Mouse (Mus musculus) inflammation-experienced regulatory T-cells, adult 6 months (primary cell): ENCODE measurements around the gene Krt42. TPM values are rescaled to one million over a fixed set of nuclear protein-coding genes. Genes with fewer than 3 reads are reported as not detected.
"Not testable (repeated sequence)": the region's sequence is repeated elsewhere in the genome, so short reads cannot be mapped to it uniquely, and the experiment has no call there.

ENCODE experiments used
- ATAC-seq: one replicate; pipeline ENCODE4 v1.8.0; 2017
- polyA plus RNA-seq, 3 experiments: library from polyadenylated mRNA; unstranded; fragments of 100-300 nt; shearing (Covaris generic); gene quantifications; one replicate each; pipeline ENCODE4 v1.2.1; 2017

Krt42 gene
- polyA plus RNA-seq = not detected

DNA sequence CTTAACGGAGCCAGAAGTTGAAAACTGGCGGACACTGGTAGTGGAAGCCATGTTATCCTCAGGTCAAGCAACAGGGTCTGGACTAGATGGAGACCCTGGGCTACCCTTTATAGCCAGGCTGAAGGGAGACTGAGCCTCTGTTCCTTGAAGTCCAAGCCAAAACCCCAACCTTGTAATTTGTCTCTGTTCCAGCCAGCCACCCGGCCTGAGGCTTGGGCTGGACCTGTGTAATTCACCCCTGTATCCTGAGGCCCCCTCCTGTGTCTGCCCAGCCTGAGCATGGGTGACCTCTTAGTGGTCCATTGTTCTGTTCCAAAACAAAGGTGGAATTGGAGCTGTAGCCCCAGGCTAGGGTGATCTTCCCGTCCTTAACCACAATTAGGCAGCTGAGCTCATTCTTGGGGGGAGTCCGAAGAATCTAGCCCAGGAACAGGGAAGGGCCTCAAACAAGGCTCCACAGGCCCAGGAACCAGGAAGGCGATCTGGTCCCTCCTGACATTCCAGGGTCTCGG, at the start of gene Krt42:
Gene Krt42 (minus strand): TSS at position 51 of the 512 bp plus-strand sequence.
- no peak for ATAC-seq

DNA sequence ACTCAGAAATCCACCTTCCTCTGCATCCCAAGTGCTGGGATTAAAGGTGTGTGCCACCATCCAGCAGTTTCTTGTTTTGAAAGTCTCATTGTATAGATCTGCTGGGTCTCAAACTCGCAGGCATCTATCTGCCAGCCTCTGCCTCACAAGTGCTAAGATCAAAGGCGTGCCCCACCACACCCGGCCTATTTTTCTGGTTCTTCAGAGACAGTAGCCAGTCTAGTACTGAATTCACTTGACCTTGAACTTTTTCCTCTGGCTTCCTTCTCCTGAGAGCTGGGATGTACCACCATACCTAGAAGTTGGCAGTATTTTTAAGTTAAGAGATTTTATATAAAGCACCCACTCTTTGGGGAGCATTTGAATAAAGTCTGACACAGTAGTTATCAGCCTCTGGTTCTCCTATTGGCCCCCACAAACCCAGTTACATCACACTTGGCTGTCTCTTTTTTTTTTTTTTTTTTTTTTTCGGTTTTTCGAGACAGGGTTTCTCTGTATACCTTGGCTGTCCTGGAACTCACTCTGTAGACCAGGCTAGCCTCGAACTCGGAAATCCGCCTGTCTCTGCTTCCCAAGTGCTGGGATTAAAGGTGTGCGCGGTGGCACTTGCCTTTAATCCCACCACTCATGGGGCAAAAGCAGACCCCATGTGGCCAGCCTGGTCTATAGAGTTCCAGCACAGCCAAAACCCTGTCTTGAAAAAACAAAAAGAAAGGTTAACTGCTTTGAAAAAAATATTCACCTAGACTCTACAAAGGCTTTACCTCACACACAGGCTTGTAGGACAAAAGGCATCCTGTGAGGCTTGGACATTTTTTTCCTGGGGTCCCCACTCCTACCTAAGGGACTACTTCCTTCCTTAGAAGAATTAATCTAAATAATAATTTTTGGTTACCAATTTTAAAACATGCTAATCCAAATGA, 49.1 kb upstream of the Krt42 start:
- no peak for ATAC-seq

- no peak for ATAC-seq
Observed at GRCm38 (mm10) chr11:100317826-100318380, 48.2 kb upstream of the Krt42 start.

DNA sequence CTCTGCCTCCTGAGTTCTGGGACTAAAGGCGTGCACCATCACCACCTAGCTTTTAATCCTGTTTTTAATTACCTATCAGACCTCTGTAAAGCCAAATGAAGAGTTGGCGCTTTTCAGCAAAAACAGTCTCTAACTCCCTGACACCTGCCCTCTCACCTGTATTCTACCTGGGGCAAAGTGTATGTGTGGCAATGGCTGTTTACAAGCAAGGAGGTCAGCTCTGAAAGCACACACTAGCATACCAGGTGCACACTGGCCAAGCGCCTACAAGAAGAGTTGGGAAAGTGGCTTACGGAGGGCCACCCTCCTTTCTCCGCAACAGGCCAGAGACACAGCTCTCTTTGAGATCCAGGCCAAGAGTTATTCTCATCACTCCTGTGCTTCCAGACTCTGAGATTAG, 45.8 kb upstream of the Krt42 start:
- ATAC-seq = no peak

DNA sequence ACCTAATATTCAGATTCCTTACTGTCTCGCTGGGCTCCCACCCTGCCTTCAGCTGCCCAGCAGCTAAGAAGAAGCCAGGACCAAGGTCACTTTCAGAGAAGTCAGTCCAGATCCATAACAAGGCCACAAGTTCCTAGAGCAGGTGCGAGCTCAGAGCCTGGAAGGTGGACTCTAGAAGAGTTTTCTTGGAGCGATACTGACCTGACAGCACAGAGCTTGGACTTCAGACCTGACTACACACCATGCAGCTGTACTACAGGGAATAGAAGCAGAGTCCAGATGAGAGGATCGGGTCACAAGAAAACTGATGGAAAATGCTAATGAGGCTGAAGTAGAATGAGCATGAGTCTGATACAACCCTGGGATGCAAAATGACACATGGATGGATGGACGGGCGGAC, 43.8 kb upstream of the Krt42 start:
- ATAC-seq = no peak

- ATAC-seq = no peak
Observed at GRCm38 (mm10) chr11:100312096-100312679, 42.5 kb upstream of the Krt42 start.

GRCm38 (mm10) chr11:100311656-100312055, 42.0 kb upstream of the Krt42 start:
- ATAC-seq = no peak

DNA sequence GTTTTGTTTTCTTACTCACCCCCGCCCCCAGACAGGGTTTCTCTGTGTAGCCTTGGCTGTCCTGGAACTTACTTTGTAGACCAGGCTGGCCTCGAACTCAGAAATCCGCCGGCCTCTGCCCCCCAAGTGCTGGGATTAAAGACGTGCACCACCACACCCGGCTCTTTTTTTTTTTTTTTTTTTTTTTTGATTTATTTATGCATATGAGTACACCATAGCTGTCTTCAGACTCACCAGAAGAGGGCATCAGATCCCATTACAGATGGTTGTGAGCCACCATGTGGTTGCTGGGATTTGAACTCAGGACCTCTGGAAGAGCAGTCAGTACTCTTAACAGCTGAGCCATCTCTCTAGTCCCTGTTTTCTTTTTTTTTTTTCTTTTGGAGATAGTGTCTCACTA, 39.0 kb upstream of the Krt42 start:
- not testable (repeated sequence) for ATAC-seq

- no peak for ATAC-seq
Observed at GRCm38 (mm10) chr11:100307900-100308299, 38.2 kb upstream of the Krt42 start.

- ATAC-seq = no peak
Observed at GRCm38 (mm10) chr11:100301292-100301691, 31.6 kb upstream of the Krt42 start.

- no peak for ATAC-seq
Observed at GRCm38 (mm10) chr11:100300293-100300692, 30.6 kb upstream of the Krt42 start.

GRCm38 (mm10) chr11:100298274-100299036, 28.8 kb upstream of the Krt42 start:
- ATAC-seq = peak; percentile 50

DNA sequence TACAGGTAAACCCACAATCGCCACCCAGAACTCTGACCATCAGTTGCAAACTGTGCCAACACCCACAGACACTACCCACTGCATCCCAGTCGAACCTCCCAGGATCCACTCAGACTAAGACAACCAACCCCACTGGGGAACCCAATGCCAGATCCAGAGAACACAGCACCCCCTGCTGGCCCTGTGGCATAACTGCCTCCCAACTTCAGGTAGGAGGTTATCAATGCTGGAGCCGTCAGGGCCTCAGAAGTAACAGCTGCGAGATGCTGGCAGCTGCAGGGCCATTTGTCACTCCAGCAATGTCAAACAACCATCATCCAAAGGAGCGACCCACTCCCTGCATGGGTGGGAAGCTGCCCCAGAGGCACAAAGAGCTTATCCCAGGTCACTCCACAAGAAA, 28.1 kb upstream of the Krt42 start:
- ATAC-seq = no peak

GRCm38 (mm10) chr11:100295308-100295707, 25.6 kb upstream of the Krt42 start:
- ATAC-seq = peak; percentile 54

- no peak for ATAC-seq
Observed at GRCm38 (mm10) chr11:100292884-100293283, 23.2 kb upstream of the Krt42 start.

DNA sequence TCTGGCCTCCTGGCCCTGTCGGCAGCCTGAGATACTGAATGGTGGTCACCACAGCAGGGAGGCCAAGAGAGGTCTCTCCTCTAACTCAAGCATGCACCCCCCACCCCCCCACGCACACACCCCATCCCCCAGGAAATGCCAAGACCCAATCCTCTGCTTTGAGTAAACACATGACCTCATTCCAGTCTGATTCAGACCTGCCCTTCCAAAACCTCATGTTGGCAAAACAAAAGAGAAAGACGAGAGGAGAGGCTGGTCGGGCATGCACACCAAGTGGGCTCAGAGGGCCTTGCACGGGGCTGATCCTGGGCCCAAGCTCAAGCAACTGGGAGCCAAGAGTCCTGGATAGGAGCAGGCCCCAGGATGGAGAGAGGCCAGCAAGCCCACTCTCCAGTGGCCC, 20.6 kb upstream of the Krt42 start:
- no peak for ATAC-seq

DNA sequence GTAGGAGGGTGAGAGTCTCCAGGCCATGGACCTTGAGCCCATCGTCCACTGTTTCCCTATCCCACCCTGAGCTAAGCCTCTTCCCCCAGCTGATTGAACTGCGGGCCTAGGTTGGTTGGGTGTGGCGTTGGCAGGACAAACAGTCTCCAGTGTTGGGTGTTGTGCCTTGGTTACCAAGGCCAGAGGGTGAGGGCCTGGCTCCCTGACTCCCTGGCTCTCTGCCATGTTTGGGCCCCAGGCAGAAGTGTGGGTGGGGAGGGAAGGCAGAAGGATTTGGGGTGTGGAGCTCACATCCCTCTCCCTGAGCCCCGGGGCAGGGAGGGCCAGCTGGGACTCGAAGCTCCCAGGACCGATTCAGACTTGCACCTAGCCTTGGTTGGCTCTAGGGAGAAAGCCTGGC, 19.3 kb upstream of the Krt42 start:
- no peak for ATAC-seq

DNA sequence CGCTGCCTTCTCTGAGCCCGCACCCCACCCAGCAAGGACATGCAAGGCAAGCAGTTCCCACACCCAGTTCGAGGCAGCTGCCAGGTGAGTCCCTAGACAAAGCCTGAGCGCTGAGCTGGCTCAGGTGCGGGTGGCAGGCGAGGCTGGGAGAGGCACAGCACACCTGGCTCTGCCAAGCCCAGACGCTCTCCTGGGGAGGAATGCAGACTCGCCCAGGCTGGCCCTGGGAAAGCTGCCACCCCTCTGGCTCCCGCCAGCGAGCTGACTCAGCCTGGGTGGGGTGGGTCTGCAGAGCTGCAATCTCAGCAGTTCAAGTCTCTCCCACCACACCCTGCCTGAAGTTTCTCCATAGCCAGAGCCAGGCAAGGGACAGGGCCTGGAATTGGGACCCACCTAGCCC, 17.4 kb upstream of the Krt42 start:
- ATAC-seq = no peak

DNA sequence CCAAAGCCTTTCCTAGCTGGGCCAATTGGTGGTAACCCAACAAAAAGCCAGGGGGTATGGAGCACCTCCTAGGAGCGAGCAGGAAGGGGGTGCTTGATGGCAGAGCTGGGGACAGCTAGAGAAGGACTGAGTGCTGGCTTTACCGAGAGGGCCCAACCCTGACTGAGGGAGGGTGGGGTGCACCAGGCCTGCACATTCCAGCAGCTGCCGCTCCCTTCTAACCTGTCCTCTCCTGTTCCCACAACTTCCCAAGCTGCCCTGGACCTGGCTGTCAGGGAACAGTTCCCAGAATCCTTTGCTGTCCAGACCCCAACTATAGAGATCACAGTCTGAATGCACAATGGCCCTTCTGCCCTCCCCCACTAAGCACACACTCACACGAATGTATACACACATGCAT, 15.3 kb upstream of the Krt42 start:
- ATAC-seq = no peak

GRCm38 (mm10) chr11:100282549-100282948, 12.9 kb upstream of the Krt42 start:
- ATAC-seq = no peak

DNA sequence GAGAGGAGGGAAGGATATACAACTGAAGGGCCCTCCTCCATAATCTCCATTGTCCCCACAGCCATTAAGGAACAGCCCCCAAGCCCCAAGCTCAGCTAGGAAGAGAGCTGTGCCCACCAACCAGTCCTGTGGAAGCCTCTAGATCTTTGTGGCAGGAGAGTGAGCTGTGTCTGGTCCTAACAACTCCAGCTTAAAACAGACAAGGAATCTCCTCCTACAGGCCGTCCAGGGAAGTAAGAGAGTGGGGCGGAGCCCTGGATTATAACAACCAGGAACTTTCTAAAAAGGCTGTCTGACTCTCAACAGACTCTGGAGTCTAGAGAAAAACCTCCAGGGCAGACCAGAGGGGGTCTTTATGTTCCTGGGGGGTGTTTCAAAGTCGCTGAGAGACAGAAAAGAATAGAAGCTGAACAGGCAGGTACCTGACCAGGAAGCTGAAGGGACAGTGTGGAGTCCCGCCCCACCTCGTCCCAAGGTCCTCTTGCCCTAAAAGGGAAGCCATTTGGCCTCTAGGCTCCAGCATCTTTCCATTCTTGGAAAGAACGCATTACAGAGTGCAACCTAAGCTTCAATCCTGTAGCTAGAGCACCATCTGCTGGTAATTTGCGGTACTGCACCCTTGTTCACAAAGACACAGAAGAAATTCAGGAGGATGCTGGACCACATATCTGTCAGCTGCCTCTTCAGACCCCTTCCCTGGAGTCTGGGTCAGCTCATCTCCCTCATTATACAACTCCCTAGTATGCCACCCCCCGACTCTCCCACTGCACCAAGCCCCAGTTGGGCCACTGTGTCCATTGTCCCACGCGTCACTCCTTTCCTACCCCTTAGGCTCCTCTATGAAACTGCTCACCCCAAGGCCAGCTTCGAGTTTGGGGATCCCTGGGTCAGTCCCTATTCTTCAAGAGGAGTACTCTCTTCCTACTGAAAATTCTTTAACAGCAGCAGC, 12.2 kb upstream of the Krt42 start:
- ATAC-seq = no peak

DNA sequence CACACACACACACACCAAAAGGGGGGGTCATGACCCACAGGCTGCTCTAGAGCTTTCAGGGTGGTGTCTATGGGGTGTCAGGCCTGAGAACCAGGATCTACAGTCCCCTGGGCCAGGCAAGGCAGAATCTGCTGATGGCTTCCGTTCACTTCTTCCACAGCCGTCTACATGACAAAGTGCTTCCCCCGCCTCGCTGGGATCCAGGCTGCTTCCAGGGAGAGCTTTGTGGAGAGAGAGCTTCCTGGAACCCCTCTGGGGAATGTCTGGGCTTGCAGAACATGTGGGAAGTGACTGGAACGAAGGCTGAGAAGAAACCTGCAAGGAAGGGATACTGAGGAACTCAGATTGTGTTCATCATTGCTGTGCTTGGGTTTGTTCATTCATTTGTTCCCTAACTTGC, 9.1 kb upstream of the Krt42 start:
- ATAC-seq = no peak
